Mouse (Mus musculus) megakaryocyte-erythroid progenitor cell, adult 5-6 weeks (primary cell): ENCODE data around the gene Olfr522. TPM values are rescaled to one million over a fixed set of nuclear protein-coding genes. Genes with fewer than 3 reads are reported as not detected.

ENCODE experiments used
- ATAC-seq: replicated peaks from 2 replicates; pipeline ENCODE4 v1.8.0; 2016; ENCODE audit warnings: mild to moderate bottlenecking, inconsistent platforms; ENCODE audit not compliant: severe bottlenecking, poor library complexity, low FRiP score, low TSS enrichment
- total RNA-seq, 2 experiments: library from RNA; stranded (forward) in 1 of 2; stranded (reverse) in 1 of 2; fragments of 200-1000, 215-1000 nt in 1 of 2; fragments of >200 nt in 1 of 2; fragmentation: Nextera tagmentation in 1 of 2; gene quantifications; 2 replicates each; pipeline ENCODE4 v1.2.3; 2014 to 2017

Olfr522 gene
- total RNA-seq, 2 experiments from 2014 or later, result not detected

DNA sequence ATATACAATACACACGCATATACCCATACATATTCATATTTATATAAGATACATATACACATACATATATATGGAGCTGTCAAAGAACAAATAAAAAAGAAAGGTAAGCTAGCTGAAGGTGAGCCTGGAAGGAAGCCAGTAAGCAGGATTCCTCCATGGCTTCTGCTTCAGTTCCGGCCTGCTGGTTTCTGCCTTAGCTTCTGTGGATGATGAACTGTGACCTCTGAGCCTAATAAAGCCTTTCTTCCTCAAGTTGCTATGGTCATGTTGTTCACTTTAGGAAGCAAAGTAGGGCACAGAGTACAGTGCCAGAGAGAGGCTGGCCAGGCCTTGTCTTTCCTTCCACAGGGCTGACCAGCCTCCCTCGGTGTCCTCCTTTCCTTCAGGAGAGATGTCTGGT is 6.3 kb upstream of the Olfr522 start:
- no peak for ATAC-seq

DNA sequence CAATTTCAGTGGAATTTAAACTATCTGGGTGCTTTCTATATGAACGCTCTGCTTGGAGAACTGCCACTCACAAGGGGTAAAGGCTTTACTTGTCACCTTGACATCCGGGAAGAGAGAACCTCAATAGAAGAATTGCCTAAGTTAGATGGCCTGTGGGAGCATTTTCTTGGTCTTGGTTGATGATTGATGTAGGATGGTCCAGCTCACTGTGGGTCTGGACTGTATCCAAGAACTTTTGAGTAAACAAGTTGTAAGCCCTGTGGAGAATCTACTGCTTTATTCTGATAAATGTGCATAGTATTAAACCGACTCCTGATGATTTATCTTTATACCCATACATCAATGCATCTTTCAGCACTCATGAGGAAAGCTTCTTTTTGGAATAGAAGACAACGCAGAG is 4.8 kb upstream of the Olfr522 start:
- ATAC-seq, result no peak

DNA sequence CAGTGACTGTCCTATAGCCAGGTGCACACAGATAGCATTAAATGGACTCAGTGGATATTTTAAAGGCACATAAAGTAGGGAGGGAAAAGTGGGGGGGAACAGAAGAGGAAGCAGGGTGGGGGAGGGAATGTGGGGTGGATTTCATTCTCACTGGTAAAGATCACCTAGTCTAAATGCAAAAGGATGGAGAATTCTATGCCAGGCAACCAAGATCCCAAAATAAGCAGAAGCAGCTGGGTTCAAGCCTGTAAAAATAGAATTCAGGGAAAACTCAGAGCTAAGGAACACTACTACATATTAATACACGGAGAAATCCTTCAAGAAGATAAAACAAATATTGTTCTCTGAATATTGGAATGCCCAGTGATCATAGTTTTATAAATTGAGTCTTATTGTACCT is 3.4 kb upstream of the Olfr522 start:
- ATAC-seq, result no peak

DNA sequence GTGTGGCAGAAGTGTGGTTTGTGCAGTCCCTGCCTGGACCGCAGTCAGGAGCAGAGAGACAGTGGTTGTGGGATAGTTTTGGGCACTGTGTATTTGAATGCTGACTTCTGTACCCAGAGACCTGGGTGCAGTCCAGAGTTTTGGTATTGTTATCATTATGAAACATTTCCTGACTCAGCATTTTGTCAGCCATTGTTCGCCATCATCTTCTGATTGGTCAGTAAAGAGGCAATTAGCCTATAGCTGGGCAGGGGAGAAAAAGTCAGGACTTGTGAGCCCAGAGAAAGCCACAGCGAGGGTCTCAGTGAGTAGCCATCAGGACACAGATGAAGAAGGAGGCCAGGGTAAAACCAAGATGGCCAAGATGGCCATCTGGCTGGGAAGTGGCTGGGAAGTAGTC is 4.2 kb downstream of the Olfr522 start:
- ATAC-seq, result no peak

DNA sequence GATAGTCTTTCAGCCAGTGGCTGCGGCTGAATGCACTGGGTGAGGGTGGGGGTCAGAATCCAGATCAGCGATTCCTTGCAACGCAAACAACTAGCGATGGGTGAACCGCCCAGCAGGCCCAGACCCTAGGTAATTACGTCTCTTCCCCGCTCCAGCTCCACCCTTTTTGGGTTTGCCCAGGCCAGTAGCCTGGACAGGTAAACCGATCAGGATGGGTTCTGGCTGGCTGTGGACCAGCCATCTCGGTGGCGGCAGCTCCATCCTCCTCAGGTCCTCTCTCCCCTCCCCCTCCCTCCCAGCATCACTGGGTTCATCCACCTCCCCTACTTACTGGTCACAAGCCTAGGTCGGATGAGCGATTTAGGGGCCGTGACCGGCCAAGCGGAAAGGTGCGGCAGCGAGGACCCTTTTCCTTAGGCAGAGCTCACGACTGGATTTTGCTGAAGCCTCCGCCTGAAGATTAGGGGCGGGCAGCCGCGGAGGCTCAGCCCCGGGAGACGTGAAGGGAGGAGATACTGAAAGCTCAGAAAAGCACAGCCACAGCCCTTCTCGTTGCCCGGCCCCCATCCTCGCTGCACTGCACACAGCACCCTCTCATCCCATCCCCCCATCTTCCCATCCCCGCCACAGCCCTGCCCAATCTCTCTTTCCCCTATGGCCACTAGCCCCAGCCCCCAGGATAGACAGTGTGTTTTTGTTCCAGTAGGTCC is 10.2 kb downstream of the Olfr522 start, which contains the start of gene Sprn:
Gene Sprn (minus strand): TSS at position 660 of the 710 bp plus-strand sequence.
- no peak for ATAC-seq

DNA sequence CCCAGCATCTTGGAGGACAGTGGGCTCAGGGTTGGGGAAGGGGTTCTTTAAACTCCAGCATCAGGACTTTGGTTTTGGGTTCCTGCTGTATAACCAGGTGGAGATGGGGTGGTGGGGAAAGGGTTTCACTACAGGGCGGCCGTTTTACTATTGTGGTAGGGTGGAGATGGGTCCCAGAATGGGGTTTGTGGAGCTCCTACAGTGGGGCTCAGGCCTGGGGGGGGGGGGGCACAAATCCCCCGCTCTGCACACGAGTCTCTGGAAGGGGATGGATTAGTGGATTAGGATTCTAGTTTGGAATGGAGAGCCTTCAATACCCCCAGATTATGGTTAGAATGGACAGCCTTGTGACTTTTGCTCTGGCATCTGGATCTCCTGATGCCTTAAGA is 10.7 kb downstream of the Olfr522 start:
- no peak for ATAC-seq

DNA sequence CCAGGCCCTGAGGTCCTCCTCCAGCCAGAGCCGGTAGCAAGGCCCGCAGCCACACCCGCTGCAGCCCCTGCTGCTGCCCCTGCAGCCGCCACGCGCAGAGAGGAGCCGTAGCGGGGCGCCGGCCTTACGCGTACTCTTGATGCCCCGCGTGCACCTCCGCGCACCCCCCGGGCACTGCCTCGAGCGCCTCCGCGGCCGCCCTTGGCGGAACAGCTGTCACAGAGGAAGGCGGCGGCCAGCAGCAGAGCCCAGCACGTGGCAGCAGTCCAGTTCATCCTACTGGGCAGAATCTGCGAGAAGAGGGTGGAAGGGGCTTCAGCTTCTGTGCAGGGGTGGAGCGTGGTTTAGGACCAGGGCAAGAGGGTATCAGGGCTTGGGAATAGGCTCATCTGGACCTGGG is 11.2 kb downstream of the Olfr522 start:
- no peak for ATAC-seq

DNA sequence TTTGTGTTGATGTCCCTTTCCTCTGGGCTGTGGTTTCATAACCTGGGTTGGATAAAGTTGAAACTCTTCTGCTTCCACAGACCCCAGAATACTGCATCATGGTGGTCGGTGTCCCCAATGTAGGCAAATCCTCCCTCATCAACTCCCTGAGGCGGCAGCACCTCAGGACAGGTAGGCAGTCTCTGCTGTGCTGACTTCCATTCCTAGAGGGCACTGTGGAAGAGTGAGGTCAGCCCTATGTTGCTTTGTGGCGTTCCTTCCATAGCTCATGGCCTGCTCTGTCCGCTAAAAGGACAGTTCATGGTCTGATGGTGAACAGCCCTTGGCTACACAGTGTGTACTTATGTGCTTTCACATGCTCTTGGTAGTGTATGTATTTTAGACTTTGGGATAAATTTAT is 20.0 kb downstream of the Olfr522 start:
- ATAC-seq, result no peak

DNA sequence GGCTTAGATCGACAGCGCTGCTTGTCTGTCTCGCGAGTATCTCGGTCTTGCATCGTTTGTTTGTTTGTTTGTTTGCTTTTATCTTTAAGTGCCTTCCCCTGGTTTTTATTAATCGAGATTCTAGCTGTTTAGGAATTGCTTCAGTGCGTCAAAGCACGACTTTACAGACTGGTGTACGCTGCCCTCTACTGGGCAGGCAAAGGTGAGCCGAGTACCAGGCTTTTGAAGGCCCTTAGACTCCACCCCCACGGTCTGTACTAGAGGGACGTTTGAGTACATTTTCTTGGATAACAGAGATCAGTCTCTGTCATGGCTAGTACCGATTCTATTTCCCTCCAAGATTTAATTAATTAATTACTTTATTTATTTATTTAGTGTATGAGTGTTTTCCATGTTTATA is 23.2 kb downstream of the Olfr522 start:
- ATAC-seq, result peak; percentile 67

DNA sequence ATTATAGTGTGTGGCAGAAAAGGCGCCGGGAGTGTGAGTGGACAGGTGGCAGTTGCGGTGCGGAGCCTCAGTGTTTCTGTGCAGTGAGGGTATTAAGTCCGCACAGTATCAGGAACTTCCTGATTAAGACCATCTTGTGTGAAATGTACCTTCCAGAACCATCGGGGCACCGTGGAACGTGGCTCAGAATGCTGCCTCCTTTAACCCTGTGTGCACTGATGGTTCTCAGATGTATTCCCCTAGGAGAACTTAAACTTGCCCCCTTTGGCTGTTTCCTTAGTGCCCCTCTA is 26.6 kb downstream of the Olfr522 start:
- no peak for ATAC-seq

DNA sequence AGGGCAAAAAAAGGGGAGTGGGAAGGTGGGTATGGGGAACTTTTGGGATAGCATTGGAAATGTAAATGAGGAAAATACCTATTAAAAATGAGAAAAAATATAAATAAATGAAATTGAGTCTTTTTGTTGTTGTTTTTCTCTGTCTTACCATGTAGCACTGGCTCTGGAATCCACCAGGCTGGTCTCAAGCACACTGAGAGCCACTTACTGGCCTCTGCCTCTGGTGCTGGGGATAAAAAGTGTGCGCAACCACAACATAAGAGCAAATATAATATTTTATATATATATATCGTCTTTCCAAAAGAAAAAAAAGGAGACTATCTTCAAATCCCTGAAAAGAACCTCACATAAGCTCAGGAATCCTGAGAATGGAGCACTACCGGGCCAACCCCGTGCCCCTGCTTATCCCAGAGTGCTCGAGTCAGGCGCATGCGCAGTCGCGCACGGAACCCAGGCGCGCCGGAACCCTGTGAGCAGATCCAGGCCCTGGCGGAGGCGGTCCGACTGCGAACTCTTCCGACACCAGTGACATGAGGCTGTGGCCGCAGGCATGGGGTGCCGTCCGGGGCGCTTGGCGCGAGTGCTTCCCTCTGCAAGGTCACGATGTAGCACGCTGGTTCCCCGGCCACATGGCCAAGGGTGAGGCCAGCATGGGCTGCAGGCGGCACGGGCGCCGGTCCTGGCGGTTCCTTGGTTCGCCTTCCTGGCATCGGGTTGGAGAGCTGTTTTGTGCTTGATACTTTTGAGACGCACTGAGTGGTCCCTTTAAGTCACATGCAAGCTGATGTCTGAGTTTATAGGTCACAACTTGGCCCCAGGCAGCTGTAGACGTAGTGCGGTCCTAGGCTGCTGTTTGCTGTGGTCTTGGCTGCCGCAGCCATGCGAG is 27.2 kb downstream of the Olfr522 start, which contains the start of gene Mtg1:
Gene Mtg1 (plus strand): TSS at position 430 of the 886 bp plus-strand sequence.
- peak; percentile 85 for ATAC-seq

DNA sequence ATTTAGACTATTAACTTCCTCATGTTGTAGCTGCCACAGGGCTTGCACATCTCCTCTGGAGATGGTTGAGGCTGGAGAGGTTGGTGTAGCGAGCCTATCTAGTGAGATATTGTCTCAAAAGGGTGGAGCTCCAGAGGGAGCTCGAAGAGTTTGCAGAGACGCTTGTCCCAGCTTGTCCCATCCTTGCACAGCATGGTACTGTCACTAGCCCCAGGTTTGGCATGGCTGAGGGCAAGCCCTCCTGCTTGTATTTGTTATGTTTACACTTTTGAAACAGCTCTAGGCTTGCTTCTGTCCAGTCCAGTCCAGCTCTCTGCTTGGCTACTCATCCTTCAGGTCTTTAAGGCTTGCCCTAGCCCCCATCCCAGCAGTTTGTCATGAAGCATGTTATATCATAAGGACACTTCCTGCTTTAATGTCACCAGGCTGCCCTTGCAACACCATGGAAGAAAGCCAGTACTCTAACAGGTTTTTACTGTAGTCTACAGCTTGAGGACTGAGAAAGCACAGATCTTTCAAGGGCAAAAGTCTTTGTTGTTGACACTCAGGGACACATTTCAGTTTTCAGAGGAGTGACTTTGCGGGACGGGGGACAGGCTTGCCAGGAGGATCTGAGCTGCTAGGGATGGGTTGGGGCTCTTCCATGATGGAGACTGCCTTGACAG is 29.3 kb downstream of the Olfr522 start:
- no peak for ATAC-seq

DNA sequence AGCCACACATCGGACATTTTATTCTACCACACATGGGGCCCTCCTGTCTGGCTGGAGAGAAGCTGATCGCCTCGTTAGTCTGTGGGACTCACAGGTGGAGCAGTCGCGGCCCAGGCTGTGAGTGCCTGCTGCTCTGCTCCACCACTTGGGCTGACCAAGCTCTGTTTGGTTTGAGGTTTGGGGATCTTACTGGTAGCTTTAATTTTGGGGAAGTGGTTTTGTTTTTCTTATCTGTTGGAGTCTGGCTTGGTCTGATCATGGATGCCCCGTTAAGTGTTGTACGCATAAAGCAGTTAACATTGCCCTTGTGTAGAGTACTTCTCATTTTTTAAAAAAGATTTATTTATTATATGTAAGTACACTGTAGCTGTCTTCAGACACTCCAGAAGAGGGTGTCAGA is 30.5 kb downstream of the Olfr522 start:
- ATAC-seq, result 0 out of 2 replicates have a peak, but pooled peaks have one; percentile 5

DNA sequence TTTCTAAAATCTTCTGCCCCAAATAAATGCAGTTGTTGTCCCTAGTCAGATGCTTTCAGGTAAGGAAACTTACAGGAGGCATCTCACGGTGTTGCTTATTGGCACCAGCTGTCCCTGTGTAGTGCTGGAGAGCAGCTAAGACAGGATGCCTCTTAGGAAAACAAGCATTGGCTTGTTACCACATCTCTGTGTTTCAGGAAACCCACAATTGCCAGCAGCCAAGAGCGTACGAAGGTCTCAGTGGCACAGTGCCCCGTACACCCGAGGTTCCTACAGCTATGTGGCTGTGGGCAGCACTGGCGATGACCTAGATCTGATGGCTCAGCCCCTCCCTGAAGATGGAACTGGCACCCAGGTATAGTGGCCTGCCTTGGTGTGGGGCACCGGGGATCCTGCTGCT is 32.4 kb downstream of the Olfr522 start:
- peak; percentile 25; the same call in 1 of the 2 replicates for ATAC-seq

DNA sequence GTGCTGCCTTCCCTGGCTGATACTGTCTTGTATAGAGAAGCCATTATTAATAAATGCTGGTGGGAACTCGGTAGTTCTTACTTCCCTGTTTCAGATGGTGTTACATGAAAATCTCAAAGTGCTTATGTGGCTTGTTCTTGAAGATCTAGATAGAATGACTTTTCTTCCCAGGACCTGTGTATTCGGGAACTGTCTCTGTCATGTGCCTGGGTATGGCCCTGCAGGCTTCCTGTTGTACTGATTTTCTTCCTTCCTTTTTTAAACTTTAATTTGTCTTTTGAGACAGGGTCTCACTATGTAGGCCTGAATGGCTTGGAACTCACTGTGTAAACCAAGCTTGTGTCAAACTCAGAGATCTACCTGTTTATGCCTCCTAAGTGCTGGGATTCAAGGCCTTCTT is 36.7 kb downstream of the Olfr522 start:
- no peak for ATAC-seq

DNA sequence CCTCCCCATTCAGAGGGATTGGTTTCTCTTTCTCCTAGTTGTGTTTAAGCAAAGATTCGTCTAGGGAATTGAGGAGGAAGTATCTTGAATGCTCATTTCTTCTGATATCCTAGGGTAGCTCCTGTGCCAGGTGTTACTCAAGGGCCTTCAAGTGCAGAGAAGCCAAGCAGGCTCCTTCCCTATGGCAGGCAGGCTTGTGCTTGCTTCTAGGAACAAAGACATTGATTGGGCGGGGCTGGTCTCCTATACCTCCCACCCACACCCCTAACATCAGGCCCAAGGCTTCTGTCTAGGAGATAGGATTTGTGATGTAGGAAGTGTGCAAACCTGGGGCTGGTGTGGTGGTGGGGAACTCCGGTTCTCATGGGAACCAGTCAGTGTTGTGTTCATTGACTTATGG is 37.6 kb downstream of the Olfr522 start:
- no peak for ATAC-seq

DNA sequence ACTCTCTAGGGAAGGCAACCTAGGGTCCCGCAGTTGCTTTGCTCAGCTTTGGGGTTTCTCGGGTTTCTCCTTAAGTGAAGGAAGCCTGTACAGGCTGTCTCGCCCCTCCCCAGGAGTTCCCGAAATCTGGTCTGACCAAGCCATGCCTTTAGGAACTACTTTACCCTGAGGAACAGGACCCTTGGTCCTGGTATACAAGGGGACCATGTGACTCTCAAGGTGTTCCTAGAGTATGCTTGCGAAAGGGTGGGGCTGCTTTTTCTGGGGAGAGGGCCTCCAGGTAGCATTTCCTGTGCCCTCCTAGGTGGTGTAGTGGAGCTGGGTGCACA is 38.6 kb downstream of the Olfr522 start:
- ATAC-seq, result 0 out of 2 replicates have a peak, but pooled peaks have one; percentile 0

DNA sequence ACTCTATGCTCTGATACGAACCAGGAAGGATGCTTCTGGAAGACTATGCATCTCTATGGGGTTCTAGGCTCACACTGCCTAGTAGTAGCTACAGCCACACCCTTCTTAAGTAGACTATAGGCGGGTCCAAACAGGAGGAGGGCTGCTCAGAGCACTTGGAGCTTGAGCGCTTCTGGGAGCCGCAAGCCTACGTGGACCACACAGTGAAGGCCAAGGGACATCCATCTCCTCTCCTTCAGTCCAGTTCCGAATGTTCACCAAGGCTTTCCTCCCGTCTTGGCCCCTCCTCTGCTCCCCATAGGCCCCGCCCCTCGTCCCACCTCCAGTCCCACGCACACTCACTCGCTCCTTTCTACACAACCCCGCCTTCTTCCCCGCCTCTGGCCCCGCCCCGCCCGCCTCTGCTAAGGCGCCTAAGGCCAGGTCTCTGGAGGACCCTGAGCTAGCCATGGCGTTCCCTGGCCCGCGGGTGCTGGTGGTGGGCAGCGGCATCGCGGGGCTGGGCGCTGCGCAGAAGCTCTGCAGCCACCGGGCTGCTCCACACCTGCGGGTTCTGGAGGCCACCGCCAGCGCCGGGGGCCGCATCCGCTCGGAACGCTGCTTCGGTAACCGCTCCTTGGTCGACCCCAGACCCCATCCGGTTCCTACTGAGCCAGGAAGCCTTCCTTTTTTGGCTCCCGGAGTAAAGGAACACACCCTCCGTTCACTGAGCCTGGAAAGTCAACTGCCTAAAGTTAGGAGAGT is 39.1 kb downstream of the Olfr522 start:
- ATAC-seq, result peak; percentile 97

DNA sequence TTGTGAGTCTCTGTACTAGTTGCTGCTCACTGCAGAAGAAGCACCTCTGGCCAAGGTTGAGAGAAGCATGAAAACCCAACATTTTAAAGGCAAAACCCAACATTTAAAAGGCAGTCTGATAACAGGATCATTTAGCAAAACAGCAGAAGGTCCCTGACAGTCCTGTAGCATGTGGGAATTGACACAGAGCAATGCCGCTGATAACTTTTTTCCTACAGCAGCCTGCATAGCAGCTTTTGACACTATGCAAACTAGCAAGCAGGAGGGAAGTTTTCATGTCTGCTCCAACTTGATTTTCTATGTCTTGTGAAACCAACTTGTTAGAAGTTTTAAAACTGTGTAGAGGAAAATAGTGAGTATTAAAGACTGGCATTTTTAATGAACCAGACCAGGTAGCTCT is 40.2 kb downstream of the Olfr522 start:
- ATAC-seq, result no peak

DNA sequence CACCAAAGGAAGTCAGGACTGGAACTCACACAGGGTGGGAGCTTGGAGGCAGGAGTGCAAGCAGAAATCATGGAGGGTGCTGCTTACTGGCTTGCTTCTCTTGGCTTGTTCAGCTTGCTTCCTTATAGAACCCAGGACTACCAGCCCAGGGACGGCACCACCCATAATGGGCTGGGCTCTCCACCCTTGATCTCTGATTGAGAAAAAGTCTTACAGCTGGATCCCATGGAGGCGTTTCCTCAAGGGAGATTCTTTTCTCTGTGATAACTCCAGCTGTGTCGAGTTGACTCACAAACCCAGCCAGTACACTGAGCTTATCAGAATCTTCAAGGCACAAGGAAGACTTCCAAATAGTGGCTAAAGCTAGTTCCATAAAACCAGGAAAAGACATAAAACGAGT is 41.8 kb downstream of the Olfr522 start:
- no peak for ATAC-seq
